Mouse (Mus musculus): Measurements from ENCODE around the gene Dhrs9. TPM values are rescaled to one million over a fixed set of nuclear protein-coding genes. Genes with fewer than 3 reads are reported as not detected.

Gene Dhrs9
- polyA plus RNA-seq, 1 experiment from 2014 or later = not detected

GRCm38 (mm10) chr2:69441656-69442055, 61.4 kb downstream of the Dhrs9 start:
- Histone ChIP-seq H3K36me3 (ENCODE audit: control insufficient read depth, insufficient read depth, low read length) (no peaks in the 10 kb centered on the region), H3K27ac (ENCODE audit: low read depth, low read length) (no peak overlapping the region), H3K4me2 (ENCODE audit: low read depth, low read length) (no peak overlapping the region), H3K27me3 (ENCODE audit: control insufficient read depth, insufficient read depth, low read length) (no peaks in the 10 kb centered on the region), H3K9me3 (ENCODE audit: control insufficient read depth, low read length) (no peaks in the 10 kb centered on the region), H3K4me1 (ENCODE audit: control insufficient read depth, insufficient read depth, low read length) (no peaks in the 10 kb centered on the region), H3K4me3 (ENCODE audit: low read depth, low read length) (no peak overlapping the region), H3K9ac (replicated peaks; ENCODE audit: low read depth, low read length) (no peak overlapping the region)
- no peak for ATAC-seq (ENCODE audit: low read depth)
- 90% methylated on average over 3 of the region's 3 CpGs for WGBS

GRCm38 (mm10) chr2:69445896-69446472, 65.7 kb downstream of the Dhrs9 start:
- Histone ChIP-seq H3K9ac (replicated peaks; ENCODE audit: low read depth, low read length) (no peak overlapping the region), H3K27me3 (ENCODE audit: control insufficient read depth, insufficient read depth, low read length) (no peaks in the 10 kb centered on the region), H3K4me2 (ENCODE audit: low read depth, low read length) (no peak overlapping the region), H3K9me3 (ENCODE audit: control insufficient read depth, low read length) (no peaks in the 10 kb centered on the region), H3K4me1 (ENCODE audit: control insufficient read depth, insufficient read depth, low read length) (no peaks in the 10 kb centered on the region), H3K4me3 (ENCODE audit: low read depth, low read length) (no peak overlapping the region), H3K27ac (ENCODE audit: low read depth, low read length) (no peak overlapping the region), H3K36me3 (ENCODE audit: control insufficient read depth, insufficient read depth, low read length) (no peaks in the 10 kb centered on the region)
- 76% methylated on average over 4 of the region's 4 CpGs for WGBS
- no peak for ATAC-seq (ENCODE audit: low read depth)

GRCm38 (mm10) chr2:69448581-69448980, 68.3 kb downstream of the Dhrs9 start:
- Histone ChIP-seq H3K36me3 (ENCODE audit: control insufficient read depth, insufficient read depth, low read length) (no peaks in the 10 kb centered on the region), H3K9ac (replicated peaks; ENCODE audit: low read depth, low read length) (no peak overlapping the region), H3K9me3 (ENCODE audit: control insufficient read depth, low read length) (no peaks in the 10 kb centered on the region), H3K4me2 (ENCODE audit: low read depth, low read length) (no peak overlapping the region), H3K27ac (ENCODE audit: low read depth, low read length) (no peak overlapping the region), H3K27me3 (ENCODE audit: control insufficient read depth, insufficient read depth, low read length) (no peaks in the 10 kb centered on the region), H3K4me3 (ENCODE audit: low read depth, low read length) (no peak overlapping the region), H3K4me1 (ENCODE audit: control insufficient read depth, insufficient read depth, low read length) (no peaks in the 10 kb centered on the region)
- WGBS = 88% methylated on average over 4 of the region's 4 CpGs
- ATAC-seq (ENCODE audit: low read depth) = no peak

- Histone ChIP-seq H3K4me1 (ENCODE audit: control insufficient read depth, insufficient read depth, low read length) (no peaks in the 10 kb centered on the region), H3K4me3 (ENCODE audit: low read depth, low read length) (no peak overlapping the region), H3K9me3 (ENCODE audit: control insufficient read depth, low read length) (no peaks in the 10 kb centered on the region), H3K9ac (replicated peaks; ENCODE audit: low read depth, low read length) (no peak overlapping the region), H3K27ac (ENCODE audit: low read depth, low read length) (no peak overlapping the region), H3K4me2 (ENCODE audit: low read depth, low read length) (no peak overlapping the region), H3K27me3 (ENCODE audit: control insufficient read depth, insufficient read depth, low read length) (no peaks in the 10 kb centered on the region), H3K36me3 (ENCODE audit: control insufficient read depth, insufficient read depth, low read length) (no peaks in the 10 kb centered on the region)
- ATAC-seq (ENCODE audit: low read depth) = no peak
- 76% methylated on average over 5 of the region's 5 CpGs for WGBS
These were observed 70.9 kb downstream of the Dhrs9 start for GRCm38 (mm10) chr2:69451128-69451527.

Other genes with a start within 250 kb of the Dhrs9 start
- gene Nostrin, start 244.6 kb upstream of the Dhrs9 start, polyA plus RNA-seq (2014; fragmentation: Nextera tagmentation; extraction: Ambion mirVana) = 0.62 and 0.95 TPM in 2 replicates
- 15.4 and 19.9 TPM in 2 replicates for gene Spc25, start 174.3 kb upstream of the Dhrs9 start, polyA plus RNA-seq (2014; fragmentation: Nextera tagmentation; extraction: Ambion mirVana)
- gene G6pc2, start 169.4 kb upstream of the Dhrs9 start, polyA plus RNA-seq (2014; fragmentation: Nextera tagmentation; extraction: Ambion mirVana) = 0.31 TPM in 1 of 2 replicates, not detected in the other
- not detected in 2 replicates for gene Abcb11, start 37.8 kb upstream of the Dhrs9 start, polyA plus RNA-seq (2014; fragmentation: Nextera tagmentation; extraction: Ambion mirVana)
- 0.90 and 1.8 TPM in 2 replicates for gene Lrp2, start 205.6 kb downstream of the Dhrs9 start, polyA plus RNA-seq (2014; fragmentation: Nextera tagmentation; extraction: Ambion mirVana)

Measured in neural tube, embryonic 14.5 days (tissue).